Mouse (Mus musculus) C2C12 (cell line): Measurements from ENCODE around the gene Gmds.

Experiments
- CTCF ChIP-seq: IDR thresholded peaks from one replicate; pipeline ENCODE4 v1.5.1; 2011; ENCODE audit not compliant: control insufficient read depth, insufficient read depth, insufficient read length
- MYOG ChIP-seq: IDR thresholded peaks from one replicate; pipeline ENCODE4 v1.6.1; 2011; ENCODE audit not compliant: control insufficient read depth, insufficient read length; ENCODE audit errors: extremely low read depth

DNA sequence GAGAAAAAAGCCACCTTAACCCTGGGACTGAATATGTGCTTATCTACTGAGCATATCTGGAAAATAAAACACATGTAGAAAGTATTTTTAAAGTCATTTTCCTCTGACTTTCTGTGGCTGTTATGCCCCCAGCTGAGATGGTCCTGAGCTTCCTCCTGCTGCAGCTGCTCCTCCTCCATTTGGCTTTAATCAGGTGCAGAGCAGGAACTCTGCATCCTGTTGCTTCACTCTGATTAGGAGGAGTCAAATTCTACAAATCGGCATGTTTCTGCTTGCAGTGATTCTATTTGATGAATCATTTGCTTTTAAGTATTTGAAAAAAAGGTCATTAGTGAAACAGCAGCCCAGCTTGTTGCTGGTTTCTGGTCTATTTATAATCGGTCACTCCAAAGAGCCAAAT lies 177.0 kb downstream of the Gmds start:
- TF ChIP-seq CTCF (no peak), MYOG (no peak)
